Mouse (Mus musculus): ENCODE results near the gene Ece1.

DNA sequence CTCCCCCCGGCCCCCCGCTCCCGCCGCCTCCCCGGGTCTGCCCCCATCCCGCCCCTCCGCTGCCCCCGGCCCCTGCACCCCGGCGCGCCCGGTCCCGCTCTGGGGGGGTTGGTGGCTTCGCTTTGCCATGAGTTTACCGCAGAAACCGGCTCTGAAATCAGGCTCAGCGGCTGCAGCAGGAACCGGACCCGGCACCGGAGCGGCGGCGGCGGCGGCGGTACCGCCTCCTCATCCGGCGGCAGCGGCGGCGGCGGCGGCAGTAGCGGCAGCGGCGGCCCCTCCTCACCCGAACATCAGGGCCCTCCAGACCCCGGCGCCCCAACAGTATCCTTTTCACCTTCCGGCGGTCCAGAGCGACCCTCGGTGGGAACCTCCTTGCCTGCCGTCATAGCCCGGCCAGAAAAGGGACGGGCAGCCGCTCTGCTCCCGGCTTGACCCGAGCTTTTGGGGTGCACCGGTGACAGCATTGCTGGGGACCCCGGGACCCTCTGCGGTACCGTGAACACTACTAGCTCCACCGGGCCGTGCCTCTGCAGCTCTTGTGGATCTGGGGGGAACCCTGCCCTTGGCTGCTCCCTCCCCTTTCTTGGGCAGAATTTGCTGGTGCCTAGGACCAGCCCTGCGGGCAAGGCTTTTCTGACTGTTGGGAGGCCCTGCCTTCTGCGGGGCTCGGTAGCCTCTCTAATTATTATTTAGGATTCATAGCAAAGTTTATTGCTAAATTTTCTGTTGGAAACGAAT is 132.0 kb downstream of the Ece1 start:
- no peak for TF ChIP-seq CTCF (conservative IDR thresholded peaks at IDR 0.05; ENCODE audit: low read length)
- TF ChIP-seq NANOG (IDR thresholded peaks at IDR 0.05; ENCODE audit: borderline replicate concordance, low read length), result no peak
- no peak for TF ChIP-seq POU5F1 (IDR thresholded peaks at IDR 0.05; ENCODE audit: borderline replicate concordance, low read length)
